Mouse (Mus musculus) gastrocnemius, adult 2 months (tissue): ENCODE data around the gene Ank3. TPM values are rescaled to one million over a fixed set of nuclear protein-coding genes. Genes with fewer than 3 reads are reported as not detected.
A peak's percentile ranks its signal among the peaks of the same experiment; 100 is the strongest.

Experiments used
- DNase-seq: peaks from one replicate; pipeline ENCODE4 v3.0.0; 2022
- H3K27ac ChIP-seq: fragments of 200-600 bp; 2 replicates; pipeline ENCODE4 v1.8.1; 2022; ENCODE audit warnings: mild to moderate bottlenecking
- H3K4me3 ChIP-seq: fragments of 200-600 bp; 2 replicates; pipeline ENCODE4 v1.8.1; 2022; ENCODE audit warnings: mild to moderate bottlenecking, moderate library complexity
- CTCF ChIP-seq: fragments of 200-600 bp; IDR thresholded peaks from 2 replicates; pipeline ENCODE4 v1.8.1; 2022; ENCODE audit warnings: antibody characterized with exemption, mild to moderate bottlenecking, moderate library complexity
- intact Hi-C: fragments of 180-260 bp; cut with DNase I; formaldehyde crosslinking; loops from one replicate; pipeline ENCODE4 v1.15.1; 2025
- total RNA-seq, 2 experiments: library from RNA; stranded (reverse); gene quantifications; 2 replicates each; pipeline ENCODE4 v1.2.3; 2021

Gene Ank3
- total RNA-seq, 2 experiments from 2014 or later: 97.9 to 110 TPM

DNA sequence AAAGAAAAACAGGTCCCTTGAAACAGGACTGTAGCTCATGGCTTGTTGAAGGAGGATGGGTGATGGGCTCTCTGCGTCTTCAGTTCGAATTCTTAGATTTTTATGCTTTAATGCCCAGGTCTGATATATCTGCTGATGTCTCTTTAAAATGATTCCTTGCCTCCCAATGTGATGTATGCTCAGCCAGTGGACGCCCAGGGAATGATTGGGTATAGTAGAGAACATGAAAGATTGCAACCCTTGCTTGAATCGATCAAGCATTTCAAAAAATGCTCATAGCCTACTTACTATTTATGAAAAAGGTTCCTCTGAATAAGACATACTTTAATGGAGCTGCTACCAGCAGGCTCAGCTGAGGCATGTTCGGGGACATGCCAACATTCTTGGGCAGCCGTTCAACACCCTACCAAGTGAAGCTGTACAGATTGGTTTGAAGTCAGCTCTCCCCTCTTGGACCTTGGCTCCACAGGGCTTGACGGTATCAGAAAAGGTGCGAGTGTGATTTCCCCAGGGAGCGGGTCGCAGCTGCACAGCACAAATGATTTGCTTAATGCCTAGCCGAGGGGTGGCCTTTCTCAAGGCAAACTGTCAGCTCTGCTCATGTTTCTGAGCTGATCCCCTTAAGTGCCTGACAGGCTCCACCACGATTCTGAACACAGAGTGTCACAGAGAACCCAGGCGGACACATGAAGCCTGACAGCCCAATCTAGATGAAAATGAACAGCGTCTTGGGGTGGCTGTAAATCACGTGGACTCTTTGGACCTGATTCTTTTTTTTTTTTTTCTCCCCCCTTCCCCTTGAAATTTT lies 136.8 kb downstream of the Ank3 start:
- peak overlapping the region; percentile 93 for H3K27ac ChIP-seq
- intact Hi-C loops: loop anchor here (5.0 kb wide), 1 partner anchor 117 kb away; no protein-coding TSS in a partner anchor
- peak; percentile 72 for DNase-seq
- no peak for TF ChIP-seq CTCF
- H3K4me3 ChIP-seq: peak overlapping the region; percentile 73

DNA sequence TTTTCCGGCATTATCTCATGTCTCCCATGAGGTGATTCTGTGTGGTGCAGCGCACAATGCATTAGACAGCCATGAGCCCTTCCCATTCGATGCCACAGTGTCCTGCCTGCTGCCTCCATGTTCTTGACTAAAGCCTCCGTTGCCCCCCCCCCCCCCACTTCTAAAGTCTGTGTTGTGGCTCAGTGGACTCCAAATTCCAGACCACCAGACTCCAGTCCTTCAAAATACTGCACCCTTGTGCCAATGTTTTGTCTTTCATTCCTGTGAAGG lies 137.3 kb downstream of the Ank3 start:
- intact Hi-C loops: loop anchor here (5.0 kb wide), 1 partner anchor 116 kb away; no protein-coding TSS in a partner anchor
- no peak for DNase-seq
- no peak for TF ChIP-seq CTCF
- peak overlapping the region; percentile 73 for H3K4me3 ChIP-seq
- H3K27ac ChIP-seq: peak overlapping the region; percentile 93

DNA sequence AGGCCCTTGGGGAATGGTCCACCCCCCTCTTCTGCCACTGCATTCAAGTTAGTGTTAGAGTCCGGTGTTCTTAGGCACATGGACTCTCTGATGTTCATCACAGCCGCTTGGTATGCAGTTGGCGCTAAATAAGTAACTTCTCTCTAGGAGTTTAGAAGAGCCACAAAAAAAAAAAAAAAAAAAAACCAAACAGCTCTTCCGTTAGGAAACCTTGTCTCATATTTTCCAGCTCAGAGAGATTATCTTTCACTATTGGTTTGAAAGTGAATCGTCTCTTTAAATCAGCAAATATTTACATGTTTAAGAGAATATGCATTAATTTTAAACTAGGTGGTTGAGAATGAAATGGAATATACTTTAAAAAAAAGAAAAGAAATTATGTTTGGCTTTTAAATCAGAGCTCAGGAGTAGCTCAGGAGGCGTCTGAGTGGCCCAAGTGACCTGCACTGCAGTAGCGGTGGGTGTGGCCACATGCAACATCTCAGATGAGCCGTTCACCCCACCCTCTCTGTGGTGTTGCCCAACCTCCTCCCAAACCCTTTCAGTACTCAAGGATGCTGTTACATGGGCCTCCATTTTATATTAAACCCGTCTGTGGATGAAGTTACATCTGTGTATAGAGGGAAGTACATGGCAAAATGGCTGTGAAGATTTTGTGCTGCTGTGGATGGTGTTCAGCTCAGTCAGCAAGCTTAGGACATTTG lies 138.0 kb downstream of the Ank3 start:
- intact Hi-C loops: loop anchor here (5.0 kb wide), 1 partner anchor 116 kb away; no protein-coding TSS in a partner anchor
- H3K4me3 ChIP-seq: peak overlapping the region; percentile 73

GRCm38 (mm10) chr10:69538236-69538635 lies 139.7 kb downstream of the Ank3 start:
- intact Hi-C loops: loop anchor here (5.0 kb wide), 1 partner anchor 114 kb away; no protein-coding TSS in a partner anchor
- no peak overlapping the region for H3K4me3 ChIP-seq
- no peak for DNase-seq
- no peak overlapping the region for H3K27ac ChIP-seq
- TF ChIP-seq CTCF: no peak

More for the DNA sequence above, 138.0 kb downstream of the Ank3 start:
- no peak for DNase-seq
- peak overlapping the region; percentile 93 for H3K27ac ChIP-seq
- no peak for TF ChIP-seq CTCF

DNA sequence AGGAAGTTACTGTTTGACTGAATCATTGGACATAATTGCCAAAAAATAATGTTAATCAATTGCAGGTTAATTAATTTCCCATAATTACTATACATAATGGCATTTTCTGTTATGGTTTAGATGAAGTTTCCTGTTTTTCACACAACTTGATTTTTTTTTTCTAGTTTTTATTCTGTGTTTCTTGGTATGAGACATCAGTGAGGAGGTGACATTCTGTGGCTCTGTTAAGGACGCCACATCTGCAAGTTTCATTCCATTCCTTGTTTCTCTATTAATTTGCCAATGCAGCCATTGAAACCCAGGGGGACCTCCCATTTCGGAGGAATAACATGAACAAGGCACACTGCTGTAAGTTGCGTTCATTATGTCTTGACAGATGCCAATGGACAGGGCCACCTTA lies 143.9 kb downstream of the Ank3 start:
- H3K4me3 ChIP-seq: no peak overlapping the region
- no peak for DNase-seq
- H3K27ac ChIP-seq: peak overlapping the region; percentile 76; the same call in 1 of the 2 replicates
- intact Hi-C loops: no loop called here
- TF ChIP-seq CTCF: no peak

GRCm38 (mm10) chr10:69543876-69544620 lies 145.5 kb downstream of the Ank3 start:
- DNase-seq: no peak
- no peak for TF ChIP-seq CTCF
- no peak overlapping the region; the same call in 1 of the 2 replicates for H3K27ac ChIP-seq
- no peak overlapping the region for H3K4me3 ChIP-seq
- intact Hi-C loops: no loop called here

DNA sequence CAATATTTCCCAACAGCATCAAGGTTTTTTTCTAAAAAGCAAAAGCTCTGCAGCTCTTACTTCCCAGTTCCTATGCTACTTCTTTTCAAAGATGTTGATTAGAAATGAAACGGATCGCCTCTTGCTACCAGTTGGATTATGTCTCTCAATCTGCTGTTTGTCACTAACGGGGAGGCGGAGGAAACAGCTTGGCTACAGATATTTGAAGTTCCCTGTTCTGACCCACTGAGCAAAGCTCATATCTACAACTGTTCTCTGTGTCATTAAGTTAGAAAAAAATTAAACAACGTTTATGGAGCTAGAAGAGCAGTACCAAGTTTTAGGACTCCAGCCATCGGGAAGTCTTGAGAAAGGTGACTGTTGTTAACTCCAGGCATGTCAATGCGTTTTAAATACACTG lies 146.1 kb downstream of the Ank3 start:
- peak overlapping the region; percentile 73; the same call in 1 of the 2 replicates for H3K27ac ChIP-seq
- no peak for TF ChIP-seq CTCF
- intact Hi-C loops: no loop called here
- H3K4me3 ChIP-seq: no peak overlapping the region
- DNase-seq: no peak

GRCm38 (mm10) chr10:69545936-69546335 lies 147.4 kb downstream of the Ank3 start:
- no peak overlapping the region for H3K4me3 ChIP-seq
- intact Hi-C loops: no loop called here
- DNase-seq: no peak
- TF ChIP-seq CTCF: no peak
- peak overlapping the region; percentile 73 for H3K27ac ChIP-seq

GRCm38 (mm10) chr10:69546643-69547042 lies 148.1 kb downstream of the Ank3 start:
- peak; percentile 67 for DNase-seq
- peak overlapping the region; percentile 73 for H3K27ac ChIP-seq
- TF ChIP-seq CTCF: no peak
- no peak overlapping the region for H3K4me3 ChIP-seq
- intact Hi-C loops: no loop called here

- intact Hi-C loops: no loop called here
- Histone ChIP-seq H3K27ac (no peak overlapping the region), H3K4me3 (no peak overlapping the region)
- TF ChIP-seq CTCF: no peak
- DNase-seq: no peak
Observed at GRCm38 (mm10) chr10:69548771-69549170, 150.2 kb downstream of the Ank3 start.

- intact Hi-C loops: no loop called here
- no peak for TF ChIP-seq CTCF
- DNase-seq: no peak
- Histone ChIP-seq H3K27ac (no peak overlapping the region), H3K4me3 (no peak overlapping the region)
Observed at GRCm38 (mm10) chr10:69549221-69549620, 150.6 kb downstream of the Ank3 start.

GRCm38 (mm10) chr10:69550824-69551223 lies 152.3 kb downstream of the Ank3 start:
- intact Hi-C loops: no loop called here
- H3K27ac ChIP-seq: no peak overlapping the region
- H3K4me3 ChIP-seq: no peak overlapping the region
- no peak for DNase-seq
- no peak for TF ChIP-seq CTCF

GRCm38 (mm10) chr10:69553091-69553490 lies 154.5 kb downstream of the Ank3 start:
- no peak for DNase-seq
- intact Hi-C loops: no loop called here
- TF ChIP-seq CTCF: no peak
- Histone ChIP-seq H3K4me3 (no peak overlapping the region), H3K27ac (no peak overlapping the region)
